Mouse (Mus musculus) mammary gland, adult 2 months (tissue): ENCODE measurements around the gene Fsip2. TPM values are rescaled to one million over a fixed set of nuclear protein-coding genes. Genes with fewer than 3 reads are reported as not detected.

ENCODE experiments used
- polyA plus RNA-seq: library from polyadenylated mRNA; depleted of rRNA; stranded (reverse); fragments of >200 nt; gene quantifications from 2 replicates; pipeline ENCODE4 v1.2.3, GENCODE M21; 2012; ENCODE audit warnings: low replicate concordance; rRNA removed

Fsip2 gene
- polyA plus RNA-seq = not detected in 2 replicates

GRCm38 (mm10) chr2:82943472-82943871 is at the start of gene Fsip2:
Fsip2 (plus strand) TSS chr2:82943634.

